Mouse (Mus musculus): ENCODE data around the gene Mcee. TPM values are rescaled to one million over a fixed set of nuclear protein-coding genes. Genes with fewer than 3 reads are reported as not detected.
A peak's percentile ranks its signal among the peaks of the same experiment; 100 is the strongest.

Gene Mcee
- polyA plus RNA-seq (2017; shearing (Covaris generic)) = 10 to 100 TPM; 18.8 to 22.3 (median 21.0) TPM

DNA sequence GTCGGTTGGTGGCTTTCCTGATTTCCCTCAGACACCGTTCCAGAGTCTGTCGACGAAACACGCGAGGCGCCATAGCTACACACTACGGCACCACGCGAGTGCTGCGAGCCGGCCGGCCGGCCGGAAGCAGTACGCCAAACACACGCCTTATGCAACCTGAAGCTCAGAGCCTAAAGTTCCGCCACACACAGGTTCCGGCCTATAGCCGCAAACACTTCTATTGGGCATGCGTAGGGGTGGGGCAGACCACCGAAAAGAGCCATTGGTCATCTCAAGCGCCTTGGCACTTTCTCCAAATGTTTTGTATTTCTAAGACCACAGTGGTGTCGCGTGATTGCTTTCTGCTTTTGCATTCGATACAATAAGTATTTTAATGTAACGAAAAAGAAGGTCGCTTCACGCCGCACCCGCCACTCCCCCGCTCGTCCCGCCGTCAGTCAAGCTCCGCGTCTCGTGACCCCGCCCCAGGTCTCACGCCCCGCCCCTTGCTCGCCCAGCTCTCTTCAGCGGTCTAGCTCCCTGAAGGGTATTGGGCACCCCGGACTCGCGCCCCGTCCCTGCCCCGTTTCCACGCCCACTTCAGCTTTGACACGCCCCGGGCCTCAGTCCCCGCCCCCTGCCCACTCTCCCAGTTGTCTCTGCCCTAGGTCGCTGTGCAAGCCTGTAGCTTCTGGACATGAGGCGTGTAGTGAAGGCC lies at the start of gene Mcee, which contains the start of gene Mphosph10:
Gene Mcee (plus strand): TSS at position 486 of the 697 bp plus-strand sequence.
Gene Mphosph10 (minus strand): TSS at position 147 of the 697 bp plus-strand sequence.
- ATAC-seq = peak; percentile 87

DNA sequence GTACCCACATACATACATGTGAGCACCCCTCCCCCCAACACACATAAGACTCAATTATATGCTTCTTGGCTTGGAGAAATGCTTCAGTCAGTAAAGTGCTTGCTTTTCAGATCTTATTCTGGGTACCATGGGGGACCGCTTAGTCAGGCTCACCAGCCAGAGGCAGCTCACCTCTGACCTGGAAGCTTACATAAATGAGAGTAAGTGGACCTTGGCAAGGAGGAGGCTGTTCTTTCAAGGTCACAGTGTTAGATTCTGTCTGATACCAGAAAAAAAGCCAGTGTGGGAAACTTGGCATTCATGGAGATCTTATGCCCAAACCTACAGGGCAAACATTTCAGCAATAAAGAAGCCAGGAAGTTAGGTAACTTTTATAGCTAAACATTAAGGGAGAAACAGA lies 44.6 kb upstream of the Mcee start:
- no peak for ATAC-seq

DNA sequence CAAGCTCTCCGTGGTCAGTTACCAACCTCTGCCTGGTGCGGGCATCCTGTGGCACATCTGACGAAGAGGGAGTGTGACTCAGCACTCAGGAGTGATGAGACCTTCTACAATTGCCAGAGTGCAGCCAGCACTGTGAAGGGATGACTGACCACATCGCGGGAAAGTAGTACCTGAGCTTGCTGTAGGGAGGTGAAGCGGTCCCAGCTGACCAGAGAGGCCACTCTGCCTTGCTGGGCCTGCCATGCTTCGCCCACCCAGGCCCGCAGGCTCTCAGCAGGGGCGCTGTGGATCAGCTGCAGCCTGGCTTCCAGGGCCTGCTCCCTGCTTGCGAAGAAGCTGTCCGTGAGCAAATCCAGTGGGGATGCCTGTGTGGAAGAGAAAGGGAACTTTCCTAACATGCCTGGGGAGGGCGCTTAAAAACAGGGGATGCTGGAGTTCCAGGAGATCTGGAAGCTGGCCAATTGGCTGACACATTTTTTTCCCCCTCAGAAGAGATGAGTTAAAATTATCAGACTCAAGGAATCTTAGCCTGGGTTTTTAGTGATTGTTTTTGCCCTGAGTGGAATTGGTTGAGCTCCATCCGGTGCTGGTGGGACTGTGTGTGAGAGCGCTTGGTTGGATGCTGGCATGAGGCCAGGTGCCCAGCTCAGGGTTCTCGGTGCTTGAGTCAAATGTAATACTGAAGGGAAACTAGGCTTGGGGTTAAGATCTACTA lies 43.1 kb upstream of the Mcee start:
- ATAC-seq = no peak

DNA sequence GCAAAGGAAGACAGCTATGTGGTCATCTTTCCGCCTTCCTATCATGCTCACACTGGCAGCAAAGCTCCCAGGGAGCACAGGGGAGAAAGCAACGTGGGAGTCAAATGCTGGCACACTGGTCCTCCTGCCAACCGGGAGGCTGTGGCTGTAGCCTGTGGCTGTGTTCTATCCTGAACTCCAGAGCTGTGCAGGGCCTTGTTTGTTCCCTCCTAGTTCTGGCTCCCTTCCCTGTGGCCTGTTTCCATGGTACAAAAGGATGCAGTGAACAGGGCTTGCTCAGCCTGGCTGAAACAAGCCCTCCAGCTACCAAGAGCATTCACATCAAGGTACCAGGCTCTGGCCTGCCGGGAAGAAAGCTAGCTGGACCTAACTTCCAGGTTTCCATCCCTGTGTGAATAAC lies 41.3 kb upstream of the Mcee start:
- no peak for ATAC-seq

DNA sequence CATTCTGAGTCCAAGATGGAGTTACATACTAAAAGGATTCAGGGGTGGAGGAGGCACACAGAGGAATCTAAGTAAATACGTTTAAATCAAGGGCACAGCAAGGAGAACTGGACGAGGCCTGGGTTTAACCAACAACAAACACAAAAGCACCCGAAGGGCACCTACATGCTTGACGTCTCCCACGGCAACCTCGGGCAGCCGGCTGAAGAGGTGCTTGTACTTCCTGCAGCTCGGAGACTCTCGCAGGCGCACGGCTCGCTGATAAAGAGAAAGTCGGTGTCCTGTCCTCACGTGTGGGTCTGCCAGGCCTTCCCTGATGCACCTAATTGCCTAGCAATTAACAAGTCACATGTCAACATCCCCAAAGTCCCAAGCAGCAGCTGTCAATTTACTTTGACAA lies 38.2 kb upstream of the Mcee start:
- no peak for ATAC-seq

DNA sequence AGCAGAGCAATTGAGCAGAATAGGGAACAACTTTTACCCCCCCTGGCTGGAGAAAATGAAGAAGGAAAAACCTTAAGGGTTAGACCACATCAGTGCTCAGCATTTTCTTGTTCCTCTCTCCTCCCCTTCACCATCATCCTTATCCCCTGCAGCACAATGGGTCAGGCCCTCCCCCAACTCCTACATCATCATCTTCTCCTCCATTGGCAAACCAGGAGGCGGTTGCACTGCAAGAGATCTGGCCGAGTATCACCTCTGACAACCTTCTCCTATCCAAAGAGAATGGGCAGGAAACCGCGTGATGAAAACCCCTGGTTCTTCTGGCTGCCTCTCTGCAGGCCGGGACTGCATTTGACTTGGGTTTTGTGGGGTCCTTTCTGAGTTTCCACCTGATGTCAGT lies 35.7 kb upstream of the Mcee start:
- ATAC-seq = no peak

DNA sequence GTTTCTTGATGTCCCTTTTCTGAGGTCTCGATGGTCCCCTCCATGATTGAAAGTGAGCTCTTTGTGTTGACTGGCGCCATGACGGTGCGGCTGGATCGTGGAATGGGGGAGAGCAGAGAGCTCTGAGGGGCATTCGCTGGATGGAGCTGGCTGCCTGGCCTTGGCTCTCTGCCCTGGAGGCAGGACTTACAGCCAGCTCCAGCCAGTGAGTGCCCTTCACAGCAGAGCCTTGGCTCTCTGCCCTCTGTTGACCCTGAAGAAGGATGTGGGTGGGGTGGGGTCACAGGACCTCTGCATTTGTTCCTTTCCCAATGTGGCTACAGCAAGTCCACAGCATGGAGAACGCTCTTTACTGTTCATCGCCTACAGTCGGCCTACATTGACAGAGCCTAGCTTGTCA lies 35.0 kb upstream of the Mcee start:
- no peak for ATAC-seq

DNA sequence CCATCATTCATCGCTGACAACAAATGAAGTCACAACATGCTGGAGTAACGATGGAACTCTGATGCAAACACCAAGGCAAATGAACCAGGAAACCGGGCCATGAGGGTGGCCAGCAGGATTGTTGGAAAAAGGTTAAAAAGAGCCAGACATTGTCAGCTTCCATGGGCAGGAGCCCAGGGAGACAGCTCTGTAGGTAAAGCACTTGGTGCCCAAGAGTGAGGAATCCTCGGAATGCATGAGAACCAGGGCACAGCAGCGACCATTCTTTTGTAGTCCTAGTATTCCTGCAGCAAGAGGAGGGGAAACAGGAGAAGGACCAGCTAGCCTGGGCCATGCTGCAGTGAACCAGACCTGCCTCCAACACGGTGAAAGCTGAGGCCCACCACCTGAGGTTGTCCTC lies 33.7 kb upstream of the Mcee start:
- no peak for ATAC-seq

DNA sequence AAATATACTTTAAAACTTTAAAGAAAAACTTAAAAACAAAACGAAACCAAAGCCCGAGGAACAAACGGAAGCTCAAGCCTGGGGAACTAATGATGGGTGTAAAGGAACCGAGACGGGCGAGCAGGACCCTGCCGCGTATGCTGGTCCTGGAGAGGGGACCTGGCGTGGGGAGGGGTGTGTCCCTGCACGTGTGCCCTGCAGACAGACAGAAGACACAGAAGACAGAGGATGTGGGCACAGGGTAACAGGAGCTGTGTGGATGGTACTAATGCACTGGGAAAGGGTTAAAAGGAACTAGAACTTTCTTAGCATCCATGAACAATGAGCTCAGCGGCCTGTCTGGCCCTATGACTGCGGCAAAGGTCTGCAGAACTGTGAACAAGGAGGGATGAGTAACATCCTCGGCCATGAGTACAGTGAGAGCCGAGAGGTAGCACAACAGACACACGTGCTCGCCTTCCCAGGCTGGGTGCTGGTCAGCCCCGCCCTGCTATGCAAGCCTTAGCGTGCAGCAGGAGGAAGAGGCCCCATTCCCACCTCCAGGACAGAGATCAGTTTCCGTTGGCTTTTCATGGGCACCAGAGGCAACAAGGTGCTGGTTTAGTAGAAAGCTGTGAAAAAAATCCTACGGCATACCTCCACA lies 32.3 kb upstream of the Mcee start:
- no peak for ATAC-seq

DNA sequence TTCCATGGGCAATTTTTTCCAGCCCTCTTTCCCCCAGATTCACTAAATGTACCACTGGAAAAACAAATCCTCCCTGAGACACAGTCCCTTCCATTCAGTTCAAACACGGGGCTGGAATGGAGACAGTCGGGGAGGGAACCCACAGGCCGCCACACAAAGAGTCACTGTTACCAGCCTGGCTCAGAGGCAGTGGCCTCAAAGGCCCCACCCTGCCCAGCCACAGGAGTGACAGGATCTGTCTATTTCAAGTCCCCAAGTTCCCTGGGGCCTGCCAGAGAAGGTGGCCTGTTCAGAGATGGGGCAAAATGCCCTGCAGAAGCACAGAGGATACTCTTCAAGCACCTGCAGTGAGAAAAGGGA lies 31.8 kb upstream of the Mcee start:
- ATAC-seq = no peak

DNA sequence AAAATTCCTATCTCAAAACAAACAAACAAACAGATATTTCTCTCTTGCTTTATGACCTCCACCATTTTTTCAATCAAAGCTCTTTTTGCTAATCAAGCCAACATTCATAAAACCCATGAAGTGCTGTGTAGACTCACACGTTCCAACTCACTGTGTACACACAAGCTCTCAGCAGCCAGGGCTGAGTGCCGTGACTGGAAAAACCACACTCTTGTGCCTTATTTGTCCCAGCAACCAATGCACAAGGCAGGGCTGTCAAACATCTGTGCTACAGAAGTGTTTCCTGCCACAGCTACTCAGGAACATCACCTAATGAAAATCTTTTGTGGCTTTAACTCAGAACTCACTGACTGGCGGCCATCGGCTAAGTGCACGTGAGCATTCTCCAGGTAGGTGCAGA lies 26.5 kb upstream of the Mcee start:
- ATAC-seq = no peak

DNA sequence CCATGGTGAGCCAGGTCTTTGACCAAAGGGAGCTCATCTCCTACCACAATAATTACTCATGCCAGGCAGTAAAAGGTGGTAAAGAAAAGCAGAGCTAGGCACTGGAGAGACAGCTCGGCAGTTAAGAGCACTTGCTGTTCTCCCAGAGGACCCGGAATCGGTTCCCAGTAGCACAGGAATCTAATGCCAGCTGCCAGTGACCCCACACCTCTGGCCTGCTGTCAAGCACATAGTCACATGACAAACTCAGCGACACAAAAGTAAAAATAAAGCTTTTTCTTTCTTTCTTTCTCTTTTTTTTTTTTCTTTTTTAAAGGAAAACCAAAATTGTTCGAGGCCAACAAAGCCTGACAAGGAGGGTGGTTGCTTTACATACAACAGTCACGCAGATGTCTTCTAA lies 22.6 kb upstream of the Mcee start:
- ATAC-seq = no peak

DNA sequence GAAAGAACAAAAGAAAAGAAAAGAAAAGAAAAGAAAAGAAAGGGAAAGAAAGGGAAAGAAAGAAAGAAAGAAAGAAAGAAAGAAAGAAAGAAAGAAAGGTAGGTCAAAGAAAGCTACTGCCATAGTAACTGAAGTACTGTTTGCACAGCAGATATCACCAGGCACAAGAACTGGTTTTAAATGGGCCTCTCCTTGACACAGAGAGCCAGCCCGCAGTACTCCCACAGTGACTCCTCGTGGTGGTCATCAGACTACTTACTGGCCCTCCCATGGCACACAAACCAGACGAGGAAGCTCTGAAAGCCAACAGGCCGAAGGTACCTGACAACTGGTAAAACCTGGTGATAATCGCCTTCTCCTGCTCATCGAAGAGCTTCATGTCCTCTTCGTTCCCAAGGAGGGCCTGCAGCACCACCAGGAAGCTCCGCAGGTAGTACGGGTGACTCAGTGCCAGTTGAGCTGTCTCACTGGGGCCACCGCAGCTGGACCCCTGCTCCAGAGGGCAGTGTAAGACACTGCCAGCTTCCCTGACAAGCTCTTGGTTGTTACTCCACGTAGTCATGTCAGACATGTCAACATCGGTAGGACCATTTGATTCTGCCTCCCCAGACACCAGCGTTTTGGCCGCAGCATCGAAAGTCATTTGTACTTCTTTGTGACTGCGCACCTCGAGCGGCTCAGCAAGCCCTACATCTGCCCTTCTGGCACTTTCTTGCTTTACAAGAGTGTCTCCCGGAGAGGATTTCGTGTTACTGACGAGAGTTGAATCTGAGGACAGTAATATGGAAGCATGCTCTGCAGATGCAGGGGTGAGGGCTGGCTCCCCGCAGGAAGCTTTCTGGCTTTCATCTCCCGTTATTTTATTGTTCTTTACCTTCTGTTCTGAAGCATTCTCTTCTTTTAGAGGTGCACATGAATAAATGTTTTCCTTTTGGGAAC lies 20.2 kb upstream of the Mcee start:
- ATAC-seq = no peak

DNA sequence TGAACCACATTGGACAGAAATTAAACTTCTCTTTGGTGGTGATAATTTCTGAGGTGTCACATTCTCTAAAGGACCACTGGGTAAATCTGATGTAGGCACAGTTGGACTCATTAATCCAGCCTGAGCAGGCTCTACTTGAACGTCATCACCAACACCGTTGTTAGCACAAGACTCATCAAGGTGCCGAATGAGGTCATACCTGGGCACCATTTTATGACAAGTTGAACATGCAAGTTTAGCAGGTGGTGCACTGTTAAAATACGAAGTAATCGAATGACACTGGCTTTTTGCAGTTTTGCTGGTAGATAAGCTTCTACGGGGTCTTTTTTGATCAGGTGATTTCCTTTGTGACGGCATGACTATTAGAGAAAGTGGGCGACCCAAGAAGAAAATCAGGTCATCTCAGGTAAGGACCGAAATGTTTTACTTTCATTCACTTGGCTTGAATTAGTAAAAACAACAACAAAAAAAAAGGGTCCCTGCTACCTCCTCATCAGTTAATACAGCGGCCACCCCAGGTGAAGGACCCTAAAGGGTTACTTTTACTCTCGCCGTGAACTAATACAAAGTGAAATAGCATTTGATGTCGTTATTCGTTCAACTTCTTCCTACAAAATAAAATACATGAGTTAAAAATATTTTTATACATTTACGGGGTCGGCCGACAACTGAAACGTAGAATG lies 19.1 kb upstream of the Mcee start:
- peak; percentile 33 for ATAC-seq

DNA sequence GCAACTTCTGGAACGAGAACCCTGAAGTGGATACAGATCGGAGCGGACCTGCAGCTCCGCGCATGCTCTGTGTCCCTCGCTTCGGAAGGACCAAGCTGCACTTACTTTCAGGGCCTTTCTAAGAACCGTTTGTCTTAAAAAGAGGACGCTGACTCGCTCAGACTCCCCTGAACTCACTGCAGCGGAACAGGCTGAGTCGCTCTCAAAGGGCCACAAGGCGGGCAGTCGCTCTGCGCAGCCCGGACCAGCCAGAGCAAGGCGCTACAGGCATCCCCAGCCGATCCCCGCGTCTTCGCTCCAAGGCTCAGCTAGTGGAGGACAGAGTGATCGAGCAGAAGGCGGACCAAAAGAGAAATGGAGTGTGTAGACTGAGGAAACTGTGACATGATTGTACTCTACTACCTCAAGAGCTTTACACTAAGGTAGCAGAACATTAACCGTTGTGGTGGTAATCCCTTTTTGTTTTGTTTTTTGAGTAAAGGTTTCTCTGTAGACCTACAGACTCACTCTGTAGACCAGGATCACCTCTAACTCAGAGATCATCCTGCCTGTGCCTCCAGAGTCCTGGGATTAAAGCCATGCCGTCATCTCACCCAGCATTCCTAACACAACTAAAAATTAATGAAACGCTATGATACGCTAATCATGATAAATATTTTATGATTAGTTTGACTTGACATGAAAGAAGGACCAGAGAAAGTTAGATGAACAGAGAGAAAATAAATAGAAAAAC lies 18.4 kb upstream of the Mcee start, which contains the start of gene Fan1:
Gene Fan1 (minus strand): TSS at position 266 of the 733 bp plus-strand sequence.
- ATAC-seq = peak; percentile 96

DNA sequence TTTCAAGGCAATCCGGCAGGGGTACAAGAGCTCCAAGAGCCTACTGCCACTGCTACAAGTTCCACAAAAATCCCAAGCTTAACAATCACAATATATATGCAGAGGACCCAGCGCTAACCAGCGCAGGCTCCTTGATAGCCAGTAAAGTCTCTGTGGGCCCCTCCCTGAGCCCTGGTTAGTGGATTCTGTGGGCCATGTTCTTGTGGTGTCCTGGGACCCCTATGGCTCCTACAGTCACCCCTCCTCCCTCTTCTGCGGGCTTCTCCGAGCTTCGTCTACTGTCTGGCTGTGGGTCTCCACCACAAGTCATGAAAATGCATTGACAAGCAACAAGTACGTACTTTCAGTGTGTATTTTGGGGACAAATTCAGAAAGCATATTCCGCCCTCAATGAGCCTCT lies 928 bp upstream of the Mcee start:
- no peak for ATAC-seq

DNA sequence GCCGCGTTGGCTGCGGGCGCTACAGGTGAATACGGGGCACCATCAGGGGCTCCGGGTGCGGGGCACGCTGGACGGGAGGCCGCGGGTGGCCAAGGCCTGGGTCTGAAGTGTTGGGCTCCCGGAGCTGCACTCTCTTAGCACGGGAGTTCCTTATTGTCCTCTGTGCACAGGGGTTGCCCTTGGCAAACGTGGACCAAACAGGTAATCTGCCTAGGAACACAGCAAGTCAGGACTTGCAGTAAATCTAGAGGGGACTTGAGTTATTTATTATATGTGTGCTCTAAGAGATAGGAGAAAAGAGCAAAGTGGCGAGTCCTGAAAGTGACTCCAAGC lies 378 bp downstream of the Mcee start:
- ATAC-seq = peak; percentile 31

DNA sequence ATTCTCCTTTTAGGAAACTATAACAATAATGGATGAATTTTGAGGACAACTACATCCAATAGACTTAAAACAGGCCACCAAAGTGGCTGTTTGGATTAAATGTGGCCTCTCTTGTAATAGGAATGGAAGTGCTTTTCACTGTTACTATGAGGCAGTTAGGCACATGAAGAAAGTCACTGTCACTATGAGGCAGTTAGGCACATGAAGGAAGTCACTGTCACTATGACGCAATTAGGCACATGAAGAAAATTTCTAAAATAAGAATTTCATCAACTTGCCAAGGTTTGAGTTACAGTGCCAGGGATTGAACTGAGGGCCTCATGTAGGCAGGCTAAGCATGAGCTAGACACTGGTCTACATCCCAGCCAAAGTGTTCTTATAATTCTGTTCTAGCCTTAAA lies 8.3 kb downstream of the Mcee start:
- ATAC-seq = no peak

DNA sequence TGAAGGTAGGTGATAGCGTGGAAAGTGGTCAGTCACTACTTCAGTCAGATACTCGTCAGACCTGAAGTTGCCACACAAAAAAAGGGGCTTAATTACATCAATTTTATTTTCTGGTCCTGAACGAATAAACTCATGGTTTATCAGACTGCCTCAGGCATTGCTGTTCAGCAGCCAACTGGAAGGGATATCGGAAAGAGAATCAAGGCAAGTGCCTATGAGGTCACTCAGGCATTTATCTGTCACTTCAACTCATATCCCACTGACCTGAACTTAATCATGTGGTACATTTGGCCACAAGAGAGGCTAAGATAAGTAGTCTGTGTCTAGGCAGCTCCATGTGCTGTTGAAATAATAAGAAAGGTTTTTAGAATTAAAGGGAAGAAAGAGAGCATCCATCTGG lies 10.0 kb downstream of the Mcee start:
- ATAC-seq = no peak

DNA sequence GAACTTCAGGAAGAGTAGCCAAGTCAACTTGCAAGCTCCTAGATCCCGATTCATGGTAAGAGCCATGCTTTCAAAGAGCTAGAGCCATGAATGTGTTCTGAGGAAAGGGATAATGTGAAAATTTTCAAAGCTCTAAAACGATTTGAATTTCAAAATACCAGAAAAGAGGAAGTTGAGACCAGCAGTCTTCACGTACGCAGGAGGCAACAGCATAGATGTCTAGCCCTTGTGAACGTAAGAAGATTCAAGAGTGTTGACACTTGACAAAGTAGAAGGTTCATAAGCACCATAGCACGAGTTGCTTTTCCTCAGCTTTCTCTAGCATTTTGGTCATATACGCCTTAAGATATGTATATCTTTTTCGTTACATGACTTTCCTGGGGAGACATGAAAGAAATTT lies 11.6 kb downstream of the Mcee start:
- no peak for ATAC-seq

DNA sequence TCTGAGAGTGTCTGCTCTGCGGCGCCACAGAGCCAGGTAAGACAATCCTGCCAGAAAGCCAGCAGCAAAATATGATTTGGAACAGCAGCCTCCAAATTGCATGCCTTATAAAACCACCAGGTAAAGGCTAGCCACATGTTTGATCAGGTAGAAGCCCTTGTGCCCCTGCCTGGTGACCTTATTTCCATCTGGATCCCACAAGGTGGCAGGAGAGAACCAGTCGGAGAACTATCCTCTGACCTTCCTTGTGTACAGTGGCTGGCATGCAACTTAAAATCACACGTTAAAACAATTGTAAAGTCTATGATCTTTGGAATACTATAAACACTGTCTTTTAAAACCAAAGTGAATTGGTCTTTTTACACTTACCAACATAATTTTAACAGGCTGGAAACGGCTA lies 32.5 kb downstream of the Mcee start:
- ATAC-seq = no peak

Measured in inflammation-experienced regulatory T-cells, adult 6 months (primary cell).